Mouse (Mus musculus): ENCODE results near the gene Tmem267. TPM values are rescaled to one million over a fixed set of nuclear protein-coding genes. Genes with fewer than 3 reads are reported as not detected.
A peak's percentile ranks its signal among the peaks of the same experiment; 100 is the strongest.

Tmem267 gene
- polyA plus RNA-seq, 1 experiment from 2014 or later: 0.72 TPM

- Histone ChIP-seq H3K36me3 (replicated peaks; ENCODE audit: insufficient read depth, low read length) (no peaks in the 10 kb centered on the region), H3K4me2 (ENCODE audit: low read depth, low read length) (no peak overlapping the region), H3K27me3 (ENCODE audit: insufficient read depth, low read length) (no peaks in the 10 kb centered on the region), H3K4me1 (ENCODE audit: insufficient read depth) (no peaks in the 10 kb centered on the region), H3K9ac (replicated peaks) (no peak overlapping the region), H3K9me3 (ENCODE audit: low read length) (no peaks in the 10 kb centered on the region), H3K4me3 (ENCODE audit: low read depth, low read length) (no peak overlapping the region), H3K27ac (ENCODE audit: low read depth) (no peak overlapping the region)
- 73% methylated on average over 5 of the region's 5 CpGs for WGBS (ENCODE audit: insufficient replicate concordance)
- ATAC-seq (no peak), DNase-seq (no peak)
- TF ChIP-seq CTCF (IDR thresholded peaks at IDR 0.05; ENCODE audit: low read depth): no peak
- TF ChIP-seq EP300 (IDR thresholded peaks at IDR 0.05; ENCODE audit: low read depth): no peak
Measured at GRCm38 (mm10) chr13:119638449-119638848, 150.6 kb downstream of the Tmem267 start.

GRCm38 (mm10) chr13:119639302-119639701 lies 151.5 kb downstream of the Tmem267 start:
- Histone ChIP-seq H3K4me2 (ENCODE audit: low read depth, low read length) (no peak overlapping the region), H3K27ac (ENCODE audit: low read depth) (no peak overlapping the region), H3K4me3 (ENCODE audit: low read depth, low read length) (no peak overlapping the region), H3K36me3 (replicated peaks; ENCODE audit: insufficient read depth, low read length) (no peaks in the 10 kb centered on the region), H3K4me1 (ENCODE audit: insufficient read depth) (no peaks in the 10 kb centered on the region), H3K9me3 (ENCODE audit: low read length) (no peaks in the 10 kb centered on the region), H3K9ac (replicated peaks) (no peak overlapping the region), H3K27me3 (ENCODE audit: insufficient read depth, low read length) (no peaks in the 10 kb centered on the region)
- no peak for ATAC-seq
- WGBS (ENCODE audit: insufficient replicate concordance): 46% methylated on average over 5 of the region's 5 CpGs
- DNase-seq: no peak
- no peak for TF ChIP-seq CTCF (IDR thresholded peaks at IDR 0.05; ENCODE audit: low read depth)
- TF ChIP-seq EP300 (IDR thresholded peaks at IDR 0.05; ENCODE audit: low read depth): no peak

- no peaks in the 10 kb centered on the region for H3K36me3 ChIP-seq (replicated peaks; ENCODE audit: insufficient read depth, low read length)
- H3K27ac ChIP-seq (ENCODE audit: low read depth): no peak overlapping the region
- no peak overlapping the region for H3K4me2 ChIP-seq (ENCODE audit: low read depth, low read length)
- TF ChIP-seq EP300 (IDR thresholded peaks at IDR 0.05; ENCODE audit: low read depth) (no peak), CTCF (IDR thresholded peaks at IDR 0.05; ENCODE audit: low read depth) (peak; percentile 70)
- DNase-seq (no peak), ATAC-seq (no peak)
- no peaks in the 10 kb centered on the region for H3K9me3 ChIP-seq (ENCODE audit: low read length)
- H3K4me3 ChIP-seq (ENCODE audit: low read depth, low read length): no peak overlapping the region
- no peaks in the 10 kb centered on the region for H3K4me1 ChIP-seq (ENCODE audit: insufficient read depth)
- no peaks in the 10 kb centered on the region for H3K27me3 ChIP-seq (ENCODE audit: insufficient read depth, low read length)
- 31% methylated on average over 4 of the region's 4 CpGs for WGBS (ENCODE audit: insufficient replicate concordance)
- H3K9ac ChIP-seq (replicated peaks): no peak overlapping the region
Measured at GRCm38 (mm10) chr13:119640504-119640903, 152.7 kb downstream of the Tmem267 start.

GRCm38 (mm10) chr13:119641145-119641544 lies 153.3 kb downstream of the Tmem267 start:
- TF ChIP-seq CTCF (IDR thresholded peaks at IDR 0.05; ENCODE audit: low read depth) (no peak), EP300 (IDR thresholded peaks at IDR 0.05; ENCODE audit: low read depth) (no peak)

GRCm38 (mm10) chr13:119644769-119645168 lies 156.9 kb downstream of the Tmem267 start:
- no peak overlapping the region for H3K4me3 ChIP-seq (ENCODE audit: low read depth, low read length)
- ATAC-seq: no peak
- H3K9me3 ChIP-seq (ENCODE audit: low read length): no peaks in the 10 kb centered on the region
- H3K4me1 ChIP-seq (ENCODE audit: insufficient read depth): no peaks in the 10 kb centered on the region
- TF ChIP-seq EP300 (IDR thresholded peaks at IDR 0.05; ENCODE audit: low read depth) (no peak), CTCF (IDR thresholded peaks at IDR 0.05; ENCODE audit: low read depth) (no peak)
- DNase-seq: no peak
- no peak overlapping the region for H3K4me2 ChIP-seq (ENCODE audit: low read depth, low read length)
- WGBS (ENCODE audit: insufficient replicate concordance): 59% methylated on average over 5 of the region's 5 CpGs
- H3K9ac ChIP-seq (replicated peaks): no peak overlapping the region
- no peak overlapping the region for H3K27ac ChIP-seq (ENCODE audit: low read depth)
- H3K27me3 ChIP-seq (ENCODE audit: insufficient read depth, low read length): no peaks in the 10 kb centered on the region
- H3K36me3 ChIP-seq (replicated peaks; ENCODE audit: insufficient read depth, low read length): no peaks in the 10 kb centered on the region

More at GRCm38 (mm10) chr13:119641145-119641544, 153.3 kb downstream of the Tmem267 start:
- Histone ChIP-seq H3K36me3 (replicated peaks; ENCODE audit: insufficient read depth, low read length) (no peaks in the 10 kb centered on the region), H3K4me2 (ENCODE audit: low read depth, low read length) (no peak overlapping the region), H3K4me1 (ENCODE audit: insufficient read depth) (no peaks in the 10 kb centered on the region), H3K4me3 (ENCODE audit: low read depth, low read length) (no peak overlapping the region), H3K9ac (replicated peaks) (no peak overlapping the region), H3K27ac (ENCODE audit: low read depth) (no peak overlapping the region), H3K27me3 (ENCODE audit: insufficient read depth, low read length) (no peaks in the 10 kb centered on the region), H3K9me3 (ENCODE audit: low read length) (no peaks in the 10 kb centered on the region)
- WGBS (ENCODE audit: insufficient replicate concordance): 54% methylated on average over 7 of the region's 7 CpGs
- no peak for DNase-seq
- ATAC-seq: no peak

- Histone ChIP-seq H3K4me3 (ENCODE audit: low read depth, low read length) (no peak overlapping the region), H3K9me3 (ENCODE audit: low read length) (no peaks in the 10 kb centered on the region), H3K9ac (replicated peaks) (no peak overlapping the region), H3K27me3 (ENCODE audit: insufficient read depth, low read length) (no peaks in the 10 kb centered on the region), H3K4me1 (ENCODE audit: insufficient read depth) (no peaks in the 10 kb centered on the region), H3K4me2 (ENCODE audit: low read depth, low read length) (no peak overlapping the region), H3K27ac (ENCODE audit: low read depth) (no peak overlapping the region), H3K36me3 (replicated peaks; ENCODE audit: insufficient read depth, low read length) (no peaks in the 10 kb centered on the region)
- no peak for TF ChIP-seq EP300 (IDR thresholded peaks at IDR 0.05; ENCODE audit: low read depth)
- no peak for TF ChIP-seq CTCF (IDR thresholded peaks at IDR 0.05; ENCODE audit: low read depth)
- DNase-seq (no peak), ATAC-seq (no peak)
- WGBS (ENCODE audit: insufficient replicate concordance): 74% methylated on average over 1 of the region's 1 CpGs
Measured at GRCm38 (mm10) chr13:119646511-119646910, 158.7 kb downstream of the Tmem267 start.

Measured in liver, postnatal 0 days (tissue).